Mouse (Mus musculus) CH12.LX (cell line): Measurements from ENCODE around the gene Dyrk3. TPM values are rescaled to one million over a fixed set of nuclear protein-coding genes. Genes with fewer than 3 reads are reported as not detected.

Experiments
- DNase-seq: peaks from one replicate; pipeline ENCODE4 v3.0.0-alpha.2; 2013; ENCODE audit errors: extremely low read depth
- H3K27ac ChIP-seq: 2 replicates; pipeline ENCODE4 v1.5.1; 2012; ENCODE audit warnings: low read depth, mild to moderate bottlenecking, control low read depth, moderate library complexity; ENCODE audit not compliant: insufficient read depth
- H3K27me3 ChIP-seq: replicated peaks from 2 replicates; pipeline ENCODE3; 2012; ENCODE audit warnings: inconsistent platforms
- H3K36me3 ChIP-seq, 2 experiments: replicated peaks in 1 of 2; 2 replicates each; pipeline versions ENCODE3 to v1.6.1; 2012; ENCODE audit warnings: inconsistent platforms in 1 of 2, low read length in 1 of 2, mild to moderate bottlenecking in 1 of 2, mixed read lengths in 1 of 2, moderate library complexity in 1 of 2; ENCODE audit not compliant: control insufficient read depth in 1 of 2, insufficient read depth in 1 of 2
- H3K4me1 ChIP-seq, 2 experiments: 2 replicates each; pipeline ENCODE4 v1.6.1; 2012; ENCODE audit warnings: inconsistent platforms in 1 of 2, moderate library complexity in 1 of 2; ENCODE audit not compliant: insufficient read depth in 2 of 2, control insufficient read depth in 1 of 2
- H3K4me2 ChIP-seq: 2 replicates; pipeline ENCODE4 v1.6.1; 2012; ENCODE audit warnings: low read depth, mild to moderate bottlenecking, control low read depth; ENCODE audit not compliant: poor library complexity, insufficient read depth, severe bottlenecking
- H3K4me3 ChIP-seq, 3 experiments: fragments of 150-350 bp in 1 of 3; sonication (generic) in 1 of 3; replicated peaks in 1 of 3; 2 replicates each; pipeline versions ENCODE3 to v1.5.1; 2011 to 2012; ENCODE audit warnings: low read depth in 2 of 3, low read length in 2 of 3, mild to moderate bottlenecking in 2 of 3, moderate library complexity in 2 of 3, control low read depth in 1 of 3, improper control_type of control experiment in 1 of 3, inconsistent platforms in 1 of 3, mixed read lengths in 1 of 3; ENCODE audit not compliant: poor library complexity in 1 of 3
- H3K79me2 ChIP-seq: replicated peaks from 2 replicates; pipeline ENCODE4 v1.6.1; 2012; ENCODE audit warnings: mild to moderate bottlenecking, moderate library complexity; ENCODE audit not compliant: control insufficient read depth, poor library complexity, insufficient read depth, severe bottlenecking; ENCODE audit errors: extremely low read depth
- H3K9ac ChIP-seq: 2 replicates; pipeline ENCODE4 v1.6.1; 2012; ENCODE audit warnings: low read depth, mild to moderate bottlenecking, control low read depth, moderate library complexity; ENCODE audit not compliant: insufficient read depth
- H3K9me3 ChIP-seq: replicated peaks from 2 replicates; pipeline ENCODE3; 2012; ENCODE audit warnings: low read length, inconsistent platforms, mixed read lengths
- CHD1 ChIP-seq: IDR thresholded peaks from 2 replicates; pipeline ENCODE4 v1.6.1; 2012; ENCODE audit warnings: low read depth, low read length, improper control_type of control experiment, inconsistent platforms
- CHD2 ChIP-seq: IDR thresholded peaks from 2 replicates; pipeline ENCODE4 v1.6.1; 2011; ENCODE audit warnings: low read length, improper control_type of control experiment
- CTCF ChIP-seq, 2 experiments: IDR thresholded peaks in 1 of 2; conservative IDR thresholded peaks in 1 of 2; 2 replicates each; pipeline ENCODE4 v1.5.1; 2011 to 2012; ENCODE audit warnings: low read depth in 2 of 2, low read length in 2 of 2, improper control_type of control experiment in 1 of 2, inconsistent platforms in 1 of 2, mild to moderate bottlenecking in 1 of 2, moderate library complexity in 1 of 2
- E2F4 ChIP-seq: IDR thresholded peaks from 2 replicates; pipeline ENCODE4 v1.6.1; 2011; ENCODE audit warnings: low read depth, low read length, improper control_type of control experiment; ENCODE audit not compliant: insufficient replicate concordance
- GABPA ChIP-seq: IDR thresholded peaks from 2 replicates; pipeline ENCODE4 v1.6.1; 2012; ENCODE audit warnings: low read depth, low read length, improper control_type of control experiment, inconsistent platforms; ENCODE audit not compliant: insufficient replicate concordance
- IRF4 ChIP-seq: IDR thresholded peaks from 2 replicates; pipeline ENCODE4 v1.6.1; 2014; ENCODE audit warnings: low read depth, mild to moderate bottlenecking, inconsistent platforms, low read length, improper control_type of control experiment
- JUN ChIP-seq: IDR thresholded peaks from 2 replicates; pipeline ENCODE4 v1.6.1; 2011; ENCODE audit warnings: low read depth, mild to moderate bottlenecking, low read length, improper control_type of control experiment, moderate library complexity; ENCODE audit not compliant: insufficient read depth
- JUND ChIP-seq: conservative IDR thresholded peaks from 2 replicates; pipeline ENCODE4 v1.6.1; 2011; ENCODE audit warnings: low read depth, low read length, improper control_type of control experiment
- KAT2A ChIP-seq: IDR thresholded peaks from 2 replicates; pipeline ENCODE4 v1.6.1; 2012; ENCODE audit warnings: low read length, improper control_type of control experiment, inconsistent platforms; ENCODE audit not compliant: insufficient replicate concordance
- MAFK ChIP-seq: IDR thresholded peaks from 2 replicates; pipeline ENCODE4 v1.6.1; 2011; ENCODE audit warnings: low read length, improper control_type of control experiment; ENCODE audit not compliant: insufficient replicate concordance
- MEF2A ChIP-seq: IDR thresholded peaks from 2 replicates; pipeline ENCODE4 v1.6.1; 2014; ENCODE audit warnings: low read depth, mild to moderate bottlenecking, inconsistent platforms, low read length, improper control_type of control experiment, borderline replicate concordance
- NELFE ChIP-seq: IDR thresholded peaks from 2 replicates; pipeline ENCODE4 v1.6.1; 2011; ENCODE audit warnings: low read depth, low read length, improper control_type of control experiment
- RAD21 ChIP-seq: IDR thresholded peaks from 2 replicates; pipeline ENCODE4 v1.6.1; 2011; ENCODE audit warnings: low read depth, mild to moderate bottlenecking, low read length, improper control_type of control experiment, moderate library complexity
- SMC3 ChIP-seq: IDR thresholded peaks from 2 replicates; pipeline ENCODE4 v1.6.1; 2011; ENCODE audit warnings: low read depth, low read length, improper control_type of control experiment
- TBP ChIP-seq: conservative IDR thresholded peaks from 2 replicates; pipeline ENCODE4 v1.6.1; 2011; ENCODE audit warnings: low read depth, low read length, improper control_type of control experiment
- TCF12 ChIP-seq: IDR thresholded peaks from 2 replicates; pipeline ENCODE4 v1.6.1; 2014; ENCODE audit warnings: low read depth, mild to moderate bottlenecking, inconsistent platforms, low read length, improper control_type of control experiment
- dilution Hi-C: fragments of 300-500 bp; cut with MboI; formaldehyde crosslinking; loops from 2 replicates; pipeline ENCODE4 v1.14.3; 2020; ENCODE audit warnings: low sequenced_read_pairs; ENCODE audit not compliant: extremely low pct_unique_long_range_greater_than_20kb, extremely low pct_ligation_motif_present
- in situ Hi-C: fragments of 300-500 bp; cut with MboI; formaldehyde crosslinking; loops from 3 replicates; pipeline ENCODE4 v1.14.3; 2019; ENCODE audit warnings: low sequenced_read_pairs, low pct_ligation_motif_present, low pct_unique_long_range_greater_than_20kb, mixed read lengths
- polyA plus RNA-seq: library from polyadenylated mRNA; unstranded; fragments of >175 nt; gene quantifications from 2 replicates; pipeline ENCODE4 v1.2.1, GENCODE M21; 2012; ENCODE audit warnings: low read depth; ENCODE audit not compliant: insufficient read length
- total RNA-seq, 2 experiments: library from RNA; depleted of rRNA; stranded (reverse); fragments of 300-350 nt in 1 of 2; fragments of >200 nt in 1 of 2; gene quantifications; 2 replicates each; pipeline ENCODE4 v1.2.3; 2012 to 2014

Gene Dyrk3
- total and polyA plus RNA-seq, 3 experiments, result 6.4 to 10.1 (median 8.2) TPM

DNA sequence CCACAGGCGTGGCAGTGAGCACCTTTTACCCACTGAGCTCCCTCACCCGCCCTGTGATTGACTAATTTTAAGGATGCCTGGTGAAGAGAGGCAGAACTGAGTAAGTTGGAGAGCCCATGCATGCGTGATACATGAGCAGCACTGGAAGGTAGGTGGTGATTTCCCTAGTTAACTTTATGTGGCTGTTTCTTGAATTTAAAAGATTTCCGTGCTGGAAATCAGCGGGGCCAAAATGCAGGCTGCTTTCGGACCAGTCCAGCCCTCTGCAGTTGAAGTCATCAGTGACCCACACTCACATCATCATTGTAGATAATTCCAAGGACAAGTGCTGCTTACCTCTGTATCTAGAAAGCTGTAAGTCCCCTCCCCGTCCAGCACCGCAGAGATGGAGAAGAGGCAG, 37.7 kb upstream of the Dyrk3 start:
- Histone ChIP-seq H3K27ac (no peak overlapping the region), H3K36me3 (peaks cover 84 to 93% of the 10 kb centered on the region in 2 experiments), H3K4me1 (no peaks in the 10 kb centered on the region), H3K9ac (no peak overlapping the region), H3K9me3 (no peaks in the 10 kb centered on the region), H3K79me2 (no peaks in the 10 kb centered on the region; the same call in 1 of the 2 replicates), H3K27me3 (no peaks in the 10 kb centered on the region), H3K4me3 (no peak overlapping the region), H3K4me2 (no peak overlapping the region)
- in situ Hi-C loops (no loop called here), dilution Hi-C loops (no loop called here)
- TF ChIP-seq SMC3 (no peak), TBP (no peak), TCF12 (no peak), JUND (no peak), E2F4 (no peak), JUN (no peak), MAFK (no peak)
- no peak for DNase-seq

DNA sequence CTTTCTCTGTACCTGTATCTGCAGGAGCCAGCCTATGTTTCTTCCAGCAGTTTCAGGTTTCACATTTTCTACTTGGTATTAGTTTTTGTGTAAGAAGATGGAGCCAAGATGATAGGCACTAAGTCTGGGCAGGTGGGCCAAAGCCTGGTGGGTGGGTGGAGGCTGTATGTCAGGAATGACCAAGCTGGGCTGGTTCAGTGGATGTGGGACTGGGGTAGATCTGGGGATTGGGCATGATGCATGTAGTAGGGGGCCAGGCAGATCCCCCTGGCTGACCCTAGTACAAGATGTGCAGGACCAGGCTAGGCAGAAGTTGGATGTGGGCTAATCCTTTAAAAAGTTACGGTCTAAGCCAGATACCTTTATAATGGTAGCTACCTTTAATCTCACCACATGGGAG, 37.0 kb upstream of the Dyrk3 start:
- Histone ChIP-seq H3K4me3 (no peak overlapping the region), H3K9me3 (no peaks in the 10 kb centered on the region), H3K27me3 (no peaks in the 10 kb centered on the region), H3K36me3 (peaks cover 84 to 93% of the 10 kb centered on the region in 2 experiments), H3K4me1 (no peaks in the 10 kb centered on the region), H3K9ac (no peak overlapping the region), H3K79me2 (no peaks in the 10 kb centered on the region; the same call in 1 of the 2 replicates), H3K27ac (no peak overlapping the region), H3K4me2 (no peak overlapping the region)
- TF ChIP-seq RAD21, result no peak
- no peak for TF ChIP-seq CHD1
- no peak for TF ChIP-seq IRF4
- TF ChIP-seq CHD2, result no peak
- no peak for TF ChIP-seq KAT2A
- no peak for TF ChIP-seq GABPA
- no peak for TF ChIP-seq SMC3
- no peak for TF ChIP-seq MEF2A
- no peak for TF ChIP-seq CTCF (conservative IDR thresholded peaks at IDR 0.05 in 1 of 2, IDR thresholded peaks at IDR 0.05 in 1 of 2; ENCODE audit: low read depth in 2 of 2, low read length in 2 of 2)
- no peak for TF ChIP-seq NELFE
- DNase-seq, result no peak
- dilution Hi-C loops (no loop called here), in situ Hi-C loops (no loop called here)
